Mouse (Mus musculus): Measurements from ENCODE around the gene Rps27.

Gene Rps27

GRCm38 (mm10) chr3:90231507-90232333 is 18.3 kb upstream of the Rps27 start, which contains the start of gene Jtb:
TSS of gene Jtb (plus strand) at chr3:90231597.
- peak; percentile 93 to 98 for DNase-seq (ENCODE audit: low spot score in 2 of 2)

GRCm38 (mm10) chr3:90231075-90231474 is 17.6 kb upstream of the Rps27 start:
- no peak for DNase-seq (ENCODE audit: low spot score in 2 of 2)

- DNase-seq (ENCODE audit: low spot score in 2 of 2) = no peak
These were observed 10.9 kb upstream of the Rps27 start for GRCm38 (mm10) chr3:90224331-90224730.

- no peak for DNase-seq (ENCODE audit: low spot score in 2 of 2)
These were observed 9.5 kb upstream of the Rps27 start for GRCm38 (mm10) chr3:90222941-90223340.

- DNase-seq (ENCODE audit: low spot score in 2 of 2) = no peak
These were observed 9.0 kb upstream of the Rps27 start for GRCm38 (mm10) chr3:90222455-90222854.

- no peak for DNase-seq (ENCODE audit: low spot score in 2 of 2)
These were observed 7.7 kb upstream of the Rps27 start for GRCm38 (mm10) chr3:90221123-90221522.

GRCm38 (mm10) chr3:90220531-90220951 is 7.1 kb upstream of the Rps27 start:
- DNase-seq (ENCODE audit: low spot score in 2 of 2) = peak; percentile 34 to 35

GRCm38 (mm10) chr3:90220088-90220487 is 6.6 kb upstream of the Rps27 start:
- peak; percentile 26 to 52 for DNase-seq (ENCODE audit: low spot score in 2 of 2)

GRCm38 (mm10) chr3:90215825-90216380 is 2.5 kb upstream of the Rps27 start:
- DNase-seq (ENCODE audit: low spot score in 2 of 2) = no peak

GRCm38 (mm10) chr3:90213956-90214684 is 669 bp upstream of the Rps27 start:
- DNase-seq (ENCODE audit: low spot score in 2 of 2) = peak in 1 of 2 experiments; percentile 17

- no peak for DNase-seq (ENCODE audit: low spot score in 2 of 2)
These were observed 728 bp downstream of the Rps27 start for GRCm38 (mm10) chr3:90212723-90213122.

- no peak for DNase-seq (ENCODE audit: low spot score in 2 of 2)
These were observed 1.7 kb downstream of the Rps27 start for GRCm38 (mm10) chr3:90211475-90212398.

GRCm38 (mm10) chr3:90209908-90210566 is 3.4 kb downstream of the Rps27 start:
- DNase-seq (ENCODE audit: low spot score in 2 of 2) = no peak

GRCm38 (mm10) chr3:90208662-90209061 is 4.8 kb downstream of the Rps27 start:
- DNase-seq (ENCODE audit: low spot score in 2 of 2) = no peak

- no peak for DNase-seq (ENCODE audit: low spot score in 2 of 2)
These were observed 8.9 kb downstream of the Rps27 start for GRCm38 (mm10) chr3:90204582-90204981.

- DNase-seq (ENCODE audit: low spot score in 2 of 2) = no peak
These were observed 9.8 kb downstream of the Rps27 start for GRCm38 (mm10) chr3:90203619-90204018.

GRCm38 (mm10) chr3:90202884-90203283 is 10.6 kb downstream of the Rps27 start:
- no peak for DNase-seq (ENCODE audit: low spot score in 2 of 2)

- no peak for DNase-seq (ENCODE audit: low spot score in 2 of 2)
These were observed 15.9 kb downstream of the Rps27 start for GRCm38 (mm10) chr3:90197548-90197947.

- DNase-seq (ENCODE audit: low spot score in 2 of 2) = no peak
These were observed 17.8 kb downstream of the Rps27 start for GRCm38 (mm10) chr3:90195644-90196043.

GRCm38 (mm10) chr3:90194759-90195158 is 18.7 kb downstream of the Rps27 start:
- no peak for DNase-seq (ENCODE audit: low spot score in 2 of 2)

All from frontal cortex, postnatal 36 days (tissue).